8 mouse cellular contexts compared by ENCODE assay signal in genomic region chr17:29841781-29842690, GRCm38 (mm10).
DNase-seq lines count a peak whose midpoint lies in the region; ATAC-seq lines count a peak whose summit lies in the region.

No protein-coding gene starts in this region.

- peak overlapping the region; percentile 28 for H3K9ac ChIP-seq in embryonic facial prominence, embryonic 15.5 days

- peaks cover 20% of the 10 kb centered on the region for H3K4me1 ChIP-seq in erythroblast, embryonic 14.5 days (ENCODE audit: control insufficient read depth)
- H3K4me1 ChIP-seq in embryonic facial prominence, embryonic 15.5 days: peaks cover 20% of the 10 kb centered on the region

- peak overlapping the region; percentile 67 for H3K4me3 ChIP-seq in erythroblast, embryonic 14.5 days (replicated peaks)
- peak overlapping the region; percentile 48 for H3K4me3 ChIP-seq in embryonic facial prominence, embryonic 15.5 days (replicated peaks)

- no peaks in the 10 kb centered on the region for H3K36me3 ChIP-seq in erythroblast, embryonic 14.5 days (ENCODE audit: control insufficient read depth)
- H3K36me3 ChIP-seq in embryonic facial prominence, embryonic 15.5 days: no peaks in the 10 kb centered on the region

- WGBS in embryonic facial prominence, embryonic 15.5 days: 6% methylated on average over 46 of the region's 46 CpGs
- 7% methylated on average over 46 of the region's 46 CpGs for WGBS in large intestine, adult 2 months

- DNase-seq in heart, postnatal 10 days: peak; percentile 56 to 63
- DNase-seq in large intestine, adult 2 months (ENCODE audit: low read depth, low spot score): peak; percentile 76
- DNase-seq in mesoderm, embryonic 11.5 days (ENCODE audit: low read depth, low spot score): peak; percentile 62
- DNase-seq in spleen, postnatal 4 days (ENCODE audit: low spot score in 2 of 2): peak; percentile 69 to 75
- DNase-seq in cerebellum, postnatal 4 days (ENCODE audit: low spot score in 2 of 2): no peak

- peaks cover 8% of the 10 kb centered on the region for H3K27me3 ChIP-seq in erythroblast, embryonic 14.5 days (ENCODE audit: control insufficient read depth)
- peaks cover 3% of the 10 kb centered on the region; the same call in 1 of the 2 replicates for H3K27me3 ChIP-seq in embryonic facial prominence, embryonic 15.5 days

- H3K4me2 ChIP-seq in embryonic facial prominence, embryonic 15.5 days (replicated peaks): peak overlapping the region; percentile 92

- ATAC-seq in erythroblast, adult 5-6 weeks (replicated peaks; ENCODE audit: low FRiP score, poor library complexity, severe bottlenecking): no peak
- ATAC-seq in embryonic facial prominence, embryonic 15.5 days (ENCODE audit: insufficient number of reproducible peaks, low FRiP score, low TSS enrichment, low read depth): peak; percentile 60

- intact Hi-C loops in heart, postnatal 10 days (cut with DNase I): no loop called here

- H3K27ac ChIP-seq in embryonic facial prominence, embryonic 15.5 days (replicated peaks): no peak overlapping the region

- peaks cover 2% of the 10 kb centered on the region; the same call in 1 of the 2 replicates for H3K9me3 ChIP-seq in erythroblast, embryonic 14.5 days (ENCODE audit: control insufficient read depth, low read length)
- no peaks in the 10 kb centered on the region for H3K9me3 ChIP-seq in embryonic facial prominence, embryonic 15.5 days (replicated peaks)

Comparison
In these comparisons a context has a peak if more than half of its experiments do, and no peak if none do; other contexts are left out.
1. DNase-seq: peak in heart, postnatal 10 days (2 of 2), large intestine, adult 2 months (single experiment), mesoderm, embryonic 11.5 days (single experiment) and spleen, postnatal 4 days (2 of 2); none in cerebellum, postnatal 4 days (0 of 2).